Mouse (Mus musculus) midbrain, embryonic 12.5 days (tissue): Measurements from ENCODE around the gene Cabp4. TPM values are rescaled to one million over a fixed set of nuclear protein-coding genes. Genes with fewer than 3 reads are reported as not detected.
A peak's percentile ranks its signal among the peaks of the same experiment; 100 is the strongest.
"Not testable (repeated sequence)": the region's sequence is repeated elsewhere in the genome, so short reads cannot be mapped to it uniquely, and the experiment has no call there.

Experiments
- ATAC-seq: fragments of 200-750 bp; cut with Nextera tagmentation; 2 replicates; pipeline ENCODE4 v1.8.0; 2017; ENCODE audit warnings: low read depth, moderate TSS enrichment, moderate library complexity; ENCODE audit not compliant: low FRiP score
- H3K27ac ChIP-seq: fragments of 300-500 bp; sonication (generic); replicated peaks from 2 replicates; pipeline ENCODE4 v1.5.1; 2016; ENCODE audit warnings: mild to moderate bottlenecking
- H3K27me3 ChIP-seq: fragments of 300-500 bp; sonication (generic); 2 replicates; pipeline ENCODE4 v1.6.1; 2016; ENCODE audit warnings: mild to moderate bottlenecking
- H3K36me3 ChIP-seq: fragments of 300-500 bp; sonication (generic); 2 replicates; pipeline ENCODE4 v1.6.1; 2016
- H3K4me1 ChIP-seq: fragments of 300-500 bp; sonication (generic); 2 replicates; pipeline ENCODE4 v1.6.1; 2016
- H3K4me2 ChIP-seq: fragments of 300-500 bp; sonication (generic); replicated peaks from 2 replicates; pipeline ENCODE4 v1.6.1; 2016; ENCODE audit warnings: mild to moderate bottlenecking, moderate library complexity
- H3K4me3 ChIP-seq: fragments of 300-500 bp; sonication (generic); 2 replicates; pipeline ENCODE4 v1.5.1; 2016; ENCODE audit warnings: mild to moderate bottlenecking
- H3K9ac ChIP-seq: fragments of 300-500 bp; sonication (generic); replicated peaks from 2 replicates; pipeline ENCODE4 v1.6.1; 2016; ENCODE audit warnings: mild to moderate bottlenecking, moderate library complexity
- H3K9me3 ChIP-seq: fragments of 300-500 bp; sonication (generic); 2 replicates; pipeline ENCODE4 v1.6.1; 2016; ENCODE audit warnings: mild to moderate bottlenecking
- WGBS: fragments of 180-500 bp; shearing (Covaris S2); methylation state at CpG from one replicate; pipeline ENCODE4 v1.1.7; 2016; 5-methylcytosine and 5-hydroxymethylcytosine counted together
- polyA plus RNA-seq: library from polyadenylated mRNA; unstranded; fragments of >200 nt; fragmentation: Nextera tagmentation; extraction: Ambion mirVana; gene quantifications from 2 replicates; pipeline ENCODE4 v1.2.1, GENCODE M21; 2016

Cabp4 gene
- polyA plus RNA-seq, 1 experiment from 2014 or later, result 0.14 TPM

DNA sequence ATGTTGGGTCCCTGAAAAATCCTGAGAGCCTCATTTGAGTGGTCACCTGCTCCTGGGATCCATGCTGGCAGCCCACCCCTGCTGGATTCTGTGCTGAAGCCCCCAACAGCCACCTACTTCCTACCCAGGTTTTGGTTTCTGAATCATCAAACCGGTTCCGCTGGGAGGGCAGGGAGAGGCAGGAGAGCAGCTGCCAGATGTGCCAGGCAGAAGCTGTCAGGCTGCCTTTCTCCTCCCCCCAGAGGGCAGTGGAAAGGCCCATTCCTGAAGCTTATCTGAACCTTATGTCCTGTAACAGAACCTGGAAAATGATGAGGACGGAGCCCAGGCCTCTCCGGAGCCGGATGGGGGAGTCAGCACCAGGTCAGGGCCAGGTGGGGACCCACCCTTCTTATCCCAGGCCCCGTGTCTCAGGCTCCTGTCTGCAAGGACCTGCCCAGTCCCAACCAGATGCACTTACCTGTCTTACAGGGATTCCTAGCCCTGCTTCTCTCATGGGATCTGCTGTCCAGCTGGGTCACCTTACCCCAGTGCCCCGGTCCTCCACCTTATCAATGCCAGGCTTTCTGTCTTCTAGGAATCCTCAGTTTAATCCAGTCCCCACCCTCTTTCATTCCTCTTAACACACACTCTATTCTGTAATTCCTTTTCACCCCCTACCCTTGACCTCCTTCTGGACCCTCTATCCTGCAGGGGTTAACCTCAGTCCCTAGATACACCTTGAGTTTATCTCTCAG lies 16.9 kb downstream of the Cabp4 start:
- WGBS, result 70% methylated on average over 7 of the region's 7 CpGs
- H3K27ac ChIP-seq, result no peak overlapping the region
- peak overlapping the region; percentile 84 for H3K4me3 ChIP-seq

DNA sequence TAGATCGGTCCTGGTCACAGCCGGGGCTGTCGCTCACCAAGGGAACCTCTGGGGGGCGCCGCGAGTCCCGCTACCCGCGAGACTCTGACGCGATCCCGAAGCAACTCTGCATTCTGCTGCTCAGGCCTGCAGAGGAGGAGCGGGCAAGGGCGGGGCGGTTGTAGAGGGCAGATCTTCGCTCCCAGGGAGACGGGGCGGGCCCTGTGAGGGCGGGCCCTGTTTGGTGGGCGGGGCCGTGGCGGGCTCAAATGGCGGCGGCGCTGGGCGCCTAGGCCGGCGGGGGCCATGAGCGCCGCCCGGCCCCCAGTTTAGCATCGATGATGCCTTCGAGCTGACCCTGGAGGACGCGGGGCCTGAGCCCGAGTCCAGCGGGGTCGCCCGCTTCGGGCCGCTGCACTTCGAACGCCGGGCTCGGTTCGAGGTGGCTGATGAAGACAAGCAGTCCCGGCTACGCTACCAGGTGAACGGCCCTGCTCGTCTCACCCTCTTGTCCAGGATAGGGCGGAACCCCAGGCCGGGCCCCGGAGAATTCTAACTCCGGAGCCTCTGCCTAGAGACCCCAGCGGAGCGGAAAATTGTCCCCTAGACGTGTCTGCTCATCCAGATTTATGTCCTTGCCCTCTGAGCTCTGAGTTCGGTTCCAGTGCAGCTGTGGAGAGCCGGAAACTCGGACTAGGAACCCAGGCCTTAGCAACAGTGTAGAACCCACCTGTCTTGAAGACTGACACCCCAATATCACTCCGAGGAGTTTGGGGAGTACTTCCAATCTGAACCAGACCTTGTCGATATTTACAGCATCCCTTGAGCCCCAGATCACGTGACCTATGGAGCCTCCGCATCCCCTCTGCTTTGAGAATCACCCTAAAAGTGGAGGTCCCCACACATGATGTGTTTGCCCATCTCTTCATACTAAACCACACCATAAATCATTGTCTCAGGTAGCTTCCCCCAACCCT lies 17.8 kb downstream of the Cabp4 start, which contains the start of gene Aip:
Gene Aip, minus strand, starts transcription at position 118 of the 956 bp plus-strand sequence.
- H3K27me3 ChIP-seq, result no peaks in the 10 kb centered on the region
- H3K9me3 ChIP-seq, result no peaks in the 10 kb centered on the region
- peaks cover 29% of the 10 kb centered on the region for H3K36me3 ChIP-seq
- peak within 1 kb of the TSS; percentile 83 for H3K9ac ChIP-seq
- ATAC-seq, result peak; percentile 94
- peak within 1 kb of the TSS; percentile 52 for H3K27ac ChIP-seq
- peaks cover 15% of the 10 kb centered on the region for H3K4me1 ChIP-seq
- H3K4me2 ChIP-seq, result peak within 1 kb of the TSS; percentile 71
- under 1% methylated on average over 63 of the region's 64 CpGs for WGBS
- peak within 1 kb of the TSS; percentile 84 for H3K4me3 ChIP-seq

More for the DNA sequence above, 16.9 kb downstream of the Cabp4 start:
- Histone ChIP-seq H3K4me1 (peaks cover 15% of the 10 kb centered on the region), H3K36me3 (peaks cover 38% of the 10 kb centered on the region), H3K9ac (peak overlapping the region; percentile 83), H3K4me2 (peak overlapping the region; percentile 71), H3K9me3 (no peaks in the 10 kb centered on the region), H3K27me3 (no peaks in the 10 kb centered on the region)
- ATAC-seq, result no peak

DNA sequence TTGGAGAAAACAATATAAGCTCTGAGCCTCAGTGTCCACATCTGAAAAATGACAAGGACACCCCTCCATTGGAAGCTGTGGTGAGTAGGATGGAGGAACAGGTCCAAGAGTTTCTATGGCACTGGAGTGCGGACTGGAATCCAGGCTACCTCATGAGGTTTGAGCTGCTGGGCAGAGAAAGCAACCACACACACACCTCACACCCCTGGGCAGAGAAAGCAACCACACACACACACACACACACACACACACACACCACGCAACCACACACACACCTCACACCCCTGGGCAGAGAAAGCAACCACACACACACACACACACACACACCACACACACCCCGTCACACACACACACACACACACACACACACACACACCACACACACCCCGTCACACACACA lies 18.6 kb downstream of the Cabp4 start:
- H3K4me3 ChIP-seq, result peak overlapping the region; percentile 84

DNA sequence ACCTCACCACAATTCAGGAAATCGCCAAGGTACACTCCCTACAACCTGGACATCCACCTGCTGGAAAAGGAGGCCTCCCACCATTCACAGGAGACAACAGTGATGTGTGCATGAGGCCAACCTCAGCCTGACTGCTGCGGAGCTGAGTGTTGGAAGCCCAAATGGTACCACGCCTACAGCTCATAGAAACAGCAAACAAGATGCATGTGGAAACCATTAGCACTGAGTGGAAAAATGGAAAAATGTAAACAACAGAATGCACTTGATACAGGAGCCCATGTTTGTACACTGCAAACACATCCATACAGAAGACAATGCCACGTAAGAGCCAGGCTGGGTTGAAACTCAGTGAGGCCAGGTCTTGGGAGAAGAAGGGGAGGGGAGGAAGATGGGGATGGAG lies 19.4 kb downstream of the Cabp4 start:
- H3K9ac ChIP-seq, result no peak overlapping the region
- WGBS, result 80% methylated on average over 4 of the region's 4 CpGs
- ATAC-seq, result no peak

More for the DNA sequence above, 18.6 kb downstream of the Cabp4 start:
- H3K4me2 ChIP-seq, result peak overlapping the region; percentile 71
- WGBS, result 14% methylated on average over 4 of the region's 4 CpGs
- H3K27ac ChIP-seq, result peak overlapping the region; percentile 52
- H3K9ac ChIP-seq, result peak overlapping the region; percentile 62
- H3K9me3 ChIP-seq, H3K27me3 ChIP-seq: not testable (repeated sequence)
- peak; percentile 42 for ATAC-seq
- peaks cover 27% of the 10 kb centered on the region for H3K36me3 ChIP-seq
- H3K4me1 ChIP-seq, result peaks cover 23% of the 10 kb centered on the region

DNA sequence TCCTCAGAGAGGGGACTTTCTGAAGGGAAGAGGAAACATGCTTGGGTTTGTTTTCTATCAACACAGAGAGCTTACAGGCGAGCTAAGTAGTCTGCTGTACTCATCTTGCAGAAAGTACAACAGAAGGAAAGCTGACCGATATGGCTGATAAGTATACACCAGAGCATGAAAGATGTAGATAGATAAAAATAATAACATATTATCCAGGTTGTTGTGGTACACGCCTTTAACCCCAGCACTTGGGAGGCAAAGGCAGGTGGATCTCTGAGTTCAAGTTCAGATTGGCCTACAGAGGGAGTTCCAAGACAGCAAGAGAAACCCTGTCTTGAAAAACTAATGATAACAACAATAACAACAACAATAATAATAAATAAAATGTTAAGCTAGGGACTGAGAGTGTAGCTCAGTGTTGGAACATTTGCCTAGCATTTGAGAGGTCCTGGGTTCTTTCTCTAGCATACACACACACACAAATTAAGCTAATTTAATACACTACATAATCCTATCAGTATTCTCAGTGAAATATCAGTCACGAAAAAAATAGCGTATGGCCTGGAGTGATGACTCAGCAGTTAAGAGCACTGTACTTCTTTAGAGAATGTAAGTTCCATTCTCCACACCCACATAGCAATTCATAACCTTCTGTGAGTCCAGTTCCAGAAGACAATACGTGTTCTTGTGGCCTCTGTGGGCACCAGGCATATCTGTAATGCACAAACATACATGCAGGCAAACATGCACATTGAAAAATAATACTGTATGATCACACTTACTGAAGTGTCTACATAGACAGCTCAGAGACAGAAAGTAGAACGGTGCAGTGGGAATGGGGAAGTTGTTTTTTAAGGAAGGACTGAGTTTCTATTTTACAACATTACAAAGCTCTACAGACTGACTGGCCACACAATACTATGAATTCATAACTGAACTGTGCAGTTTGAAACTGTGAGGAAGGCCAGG lies 21.1 kb downstream of the Cabp4 start:
- Histone ChIP-seq H3K27ac (no peak overlapping the region), H3K9ac (no peak overlapping the region), H3K4me1 (peaks cover 25% of the 10 kb centered on the region), H3K36me3 (peaks cover 6% of the 10 kb centered on the region), H3K9me3 (no peaks in the 10 kb centered on the region), H3K27me3 (peaks cover 6% of the 10 kb centered on the region), H3K4me3 (no peak overlapping the region), H3K4me2 (no peak overlapping the region)
- 87% methylated on average over 7 of the region's 7 CpGs for whole genome bisulfite sequencing
- no peak for ATAC-seq

More for the DNA sequence above, 19.4 kb downstream of the Cabp4 start:
- H3K4me1 ChIP-seq, result peaks cover 25% of the 10 kb centered on the region
- peaks cover 19% of the 10 kb centered on the region for H3K36me3 ChIP-seq
- no peak overlapping the region for H3K4me3 ChIP-seq
- peaks cover 6% of the 10 kb centered on the region for H3K27me3 ChIP-seq
- H3K4me2 ChIP-seq, result no peak overlapping the region
- H3K27ac ChIP-seq, result no peak overlapping the region
- no peaks in the 10 kb centered on the region for H3K9me3 ChIP-seq

DNA sequence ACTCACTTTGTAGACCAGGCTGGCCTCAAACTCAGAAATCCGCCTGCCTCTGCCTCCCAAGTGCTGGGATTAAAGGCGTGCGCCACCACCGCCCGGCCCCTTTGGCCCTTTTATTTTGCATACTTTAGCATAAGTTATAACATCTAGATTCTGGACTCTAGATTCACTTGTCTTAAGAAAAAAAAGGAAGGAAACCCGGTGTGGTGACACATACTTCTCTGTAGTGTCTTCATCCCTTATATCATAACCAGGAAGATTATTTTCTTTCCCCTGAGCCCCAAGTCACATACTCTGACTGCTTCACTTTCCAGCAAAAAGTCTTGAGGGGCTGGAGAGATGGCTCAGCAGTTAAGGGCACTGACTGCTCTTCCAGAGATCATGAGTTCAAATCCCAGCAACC lies 21.9 kb downstream of the Cabp4 start:
- H3K9me3 ChIP-seq, H3K27me3 ChIP-seq, H3K27ac ChIP-seq, H3K4me2 ChIP-seq, ATAC-seq, H3K4me3 ChIP-seq, H3K9ac ChIP-seq: not testable (repeated sequence)
- Histone ChIP-seq H3K36me3 (peaks cover 10% of the 10 kb centered on the region), H3K4me1 (peaks cover 18% of the 10 kb centered on the region)
- 60% methylated on average over 6 of the region's 6 CpGs for WGBS

DNA sequence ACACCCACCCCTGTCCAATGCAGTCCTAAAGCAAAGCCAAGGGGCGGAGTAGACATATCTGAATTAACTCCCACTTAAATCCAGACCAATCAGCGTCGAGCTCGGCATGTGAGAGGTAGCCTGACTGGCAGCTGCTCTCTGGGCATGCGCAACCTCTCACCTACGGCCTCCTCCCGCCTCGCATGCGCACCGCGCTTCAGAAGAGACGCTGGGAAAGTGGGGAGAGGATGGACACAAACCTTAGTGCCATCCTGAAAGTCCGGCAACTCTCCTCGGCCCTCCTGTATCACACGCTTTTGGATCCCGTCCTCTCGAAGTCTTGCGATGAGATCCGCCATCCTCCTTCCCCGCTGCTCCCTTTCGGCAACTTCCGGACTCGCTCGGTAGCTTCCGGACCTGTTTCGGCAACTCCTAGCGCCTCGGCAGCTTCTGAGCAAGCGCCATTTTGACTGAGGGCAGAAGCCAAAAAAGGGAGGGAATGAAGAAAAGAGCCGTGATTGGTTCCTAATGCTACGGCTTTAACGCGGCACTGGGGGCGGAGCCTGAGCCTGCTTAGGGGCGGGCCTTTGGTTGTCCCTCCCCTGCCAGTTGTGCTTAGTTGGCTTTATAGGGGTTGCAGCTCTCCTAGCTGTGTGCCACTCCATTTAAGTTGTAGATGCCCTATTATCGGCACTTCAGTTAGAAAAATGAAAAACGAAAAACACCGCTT lies 22.6 kb downstream of the Cabp4 start:
- H3K27ac ChIP-seq, result peak overlapping the region; percentile 73
- H3K27me3 ChIP-seq, result peaks cover 6% of the 10 kb centered on the region
- H3K4me2 ChIP-seq, result peak overlapping the region; percentile 44
- WGBS, result 2% methylated on average over 38 of the region's 38 CpGs
- peak overlapping the region; percentile 45 for H3K9ac ChIP-seq
- H3K36me3 ChIP-seq, result peaks cover 15% of the 10 kb centered on the region
- peaks cover 12% of the 10 kb centered on the region for H3K4me1 ChIP-seq
- no peaks in the 10 kb centered on the region for H3K9me3 ChIP-seq
- peak overlapping the region; percentile 41 for H3K4me3 ChIP-seq
- ATAC-seq, result peak; percentile 74

DNA sequence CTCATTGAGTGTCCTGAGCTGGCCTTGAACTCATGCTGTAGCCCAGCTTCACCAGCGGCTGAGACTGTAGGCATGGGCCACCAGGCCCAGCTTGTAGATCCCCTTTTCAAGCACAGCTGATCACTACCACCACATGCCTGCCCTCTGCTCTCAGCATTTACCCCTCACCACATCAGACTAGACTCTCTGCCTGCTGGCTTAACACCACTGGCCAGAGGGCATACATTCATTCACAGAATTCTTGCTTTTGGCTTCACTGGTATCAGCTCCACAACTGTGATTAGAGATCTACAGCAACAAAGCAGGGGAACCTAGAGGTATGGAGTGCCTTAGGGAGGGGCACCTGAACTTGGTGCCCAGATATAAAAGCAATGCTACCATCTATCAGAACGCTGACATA lies 23.3 kb downstream of the Cabp4 start:
- Histone ChIP-seq H3K27ac (no peak overlapping the region), H3K36me3 (peaks cover 21% of the 10 kb centered on the region), H3K9ac (no peak overlapping the region), H3K4me1 (peaks cover 12% of the 10 kb centered on the region), H3K4me3 (peak overlapping the region; percentile 41; the same call in 1 of the 2 replicates), H3K4me2 (peak overlapping the region; percentile 44), H3K27me3 (peaks cover 6% of the 10 kb centered on the region), H3K9me3 (no peaks in the 10 kb centered on the region)
- WGBS, result 94% methylated on average over 2 of the region's 2 CpGs
- no peak for ATAC-seq

DNA sequence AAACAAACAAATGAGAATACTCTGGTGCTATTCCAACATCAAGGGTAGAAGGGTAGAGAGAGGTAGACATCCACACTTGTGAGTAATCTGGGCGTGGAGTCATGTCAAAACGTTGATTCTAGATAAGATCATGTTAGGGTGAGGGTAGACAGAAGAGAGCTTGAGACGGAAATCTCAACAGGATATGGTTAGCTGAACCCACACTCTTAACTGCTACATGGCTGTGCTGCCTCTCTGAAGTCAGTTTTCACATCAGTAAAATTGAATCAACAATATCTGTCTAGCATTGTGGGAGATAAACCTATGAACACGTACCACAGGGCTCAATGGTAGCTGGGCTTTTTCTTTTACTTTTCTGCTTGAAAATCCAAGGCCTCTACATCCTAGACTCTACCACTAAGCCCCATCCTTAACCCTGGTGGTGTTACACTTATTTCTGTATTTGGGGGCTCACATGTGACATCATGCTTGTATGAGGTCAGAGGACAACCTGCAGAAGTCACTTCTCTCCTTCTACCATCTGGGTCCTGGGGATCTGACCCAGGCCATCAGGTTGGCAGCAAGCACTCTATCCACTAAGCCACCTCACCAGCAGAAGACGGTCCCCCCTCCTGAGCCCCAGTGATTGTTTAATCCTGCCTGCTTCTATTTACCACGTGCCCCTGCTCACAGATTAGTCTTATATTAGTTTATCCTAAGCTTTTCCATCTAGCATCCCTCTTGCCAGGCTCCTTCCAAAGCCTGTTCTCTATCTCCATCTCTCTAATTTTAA lies 23.9 kb downstream of the Cabp4 start:
- Histone ChIP-seq H3K27me3 (peaks cover 6% of the 10 kb centered on the region), H3K36me3 (peaks cover 26% of the 10 kb centered on the region), H3K27ac (no peak overlapping the region), H3K4me3 (no peak overlapping the region), H3K4me2 (peak overlapping the region; percentile 44), H3K4me1 (peaks cover 10% of the 10 kb centered on the region), H3K9me3 (no peaks in the 10 kb centered on the region), H3K9ac (no peak overlapping the region)
- WGBS, result 87% methylated on average over 6 of the region's 6 CpGs
- no peak for ATAC-seq

DNA sequence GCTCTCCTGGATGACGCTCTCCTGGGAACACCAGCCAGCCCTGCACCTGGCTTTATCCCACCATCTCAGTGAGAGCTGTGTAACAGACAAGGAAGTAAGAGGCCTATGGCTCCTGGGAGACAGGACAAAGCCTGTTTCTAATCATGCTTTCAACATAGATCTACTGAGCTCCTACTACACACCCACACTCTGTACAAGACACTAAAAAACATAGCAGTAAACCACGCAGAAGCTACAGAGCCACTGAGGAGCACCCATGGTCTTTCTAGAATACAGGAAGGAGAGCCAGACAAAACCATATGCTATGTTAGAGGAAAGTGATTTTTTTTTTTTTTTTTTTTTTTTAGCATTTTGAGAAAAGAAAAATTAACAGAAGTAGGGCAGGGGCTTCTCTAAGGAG lies 25.5 kb downstream of the Cabp4 start:
- Histone ChIP-seq H3K9ac (no peak overlapping the region), H3K27me3 (peaks cover 6% of the 10 kb centered on the region), H3K4me3 (no peak overlapping the region), H3K4me2 (no peak overlapping the region), H3K4me1 (peaks cover 10% of the 10 kb centered on the region), H3K9me3 (no peaks in the 10 kb centered on the region), H3K27ac (no peak overlapping the region), H3K36me3 (peaks cover 42% of the 10 kb centered on the region)
- no peak for ATAC-seq
- WGBS, result 96% methylated on average over 2 of the region's 2 CpGs
